Mouse (Mus musculus) spleen, adult 2 months (tissue): ENCODE measurements around the gene Pear1.

Experiments used
- CTCF ChIP-seq: fragments of 200-500 bp; IDR thresholded peaks from 2 replicates; pipeline ENCODE4 v1.5.1; 2011; ENCODE audit warnings: mild to moderate bottlenecking, inconsistent platforms; ENCODE audit not compliant: insufficient read depth, insufficient read length, insufficient replicate concordance; ENCODE audit errors: extremely low read depth
- POLR2A ChIP-seq: fragments of 200-500 bp; IDR thresholded peaks from 2 replicates; pipeline ENCODE4 v1.6.1; 2011; ENCODE audit warnings: low read depth, low read length, inconsistent platforms

DNA sequence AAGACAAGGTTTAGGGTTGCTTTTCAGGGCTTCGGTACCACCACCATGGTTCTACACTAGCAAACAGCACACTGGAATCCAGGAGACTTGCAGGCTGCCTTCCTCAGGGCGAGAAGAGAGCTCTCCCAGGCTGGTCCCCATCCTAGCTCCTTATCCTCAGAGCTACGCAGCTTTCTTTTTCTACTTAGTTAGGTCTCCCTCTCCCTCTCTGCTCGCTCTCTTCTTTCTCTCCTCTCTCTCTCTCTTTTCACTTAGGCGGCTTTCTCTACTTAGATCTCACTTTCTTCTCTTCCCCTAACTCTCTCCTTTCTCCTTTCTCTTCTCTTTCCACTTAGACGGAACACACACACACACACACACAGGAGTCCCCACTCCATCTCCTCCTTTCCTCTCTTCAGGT is 55.7 kb downstream of the Pear1 start:
- TF ChIP-seq POLR2A (no peak), CTCF (no peak)
